Mouse (Mus musculus) telencephalon, adult 2 months (tissue): ENCODE results near the gene Duox2.
"Not testable (repeated sequence)": the region's sequence is repeated elsewhere in the genome, so short reads cannot be mapped to it uniquely, and the experiment has no call there.

Source experiments
- DNase-seq: peaks from one replicate; pipeline ENCODE4 v3.0.0-alpha.2; 2011; ENCODE audit warnings: low read depth, low spot score

Gene Duox2

GRCm38 (mm10) chr2:122298096-122298499, at the start of gene Duox2:
Gene Duox2 (minus strand): TSS chr2:122298449.
- DNase-seq, result no peak

GRCm38 (mm10) chr2:122347257-122347656, 49.0 kb upstream of the Duox2 start:
- DNase-seq, result no peak

GRCm38 (mm10) chr2:122346164-122346563, 47.9 kb upstream of the Duox2 start:
- not testable (repeated sequence) for DNase-seq

DNA sequence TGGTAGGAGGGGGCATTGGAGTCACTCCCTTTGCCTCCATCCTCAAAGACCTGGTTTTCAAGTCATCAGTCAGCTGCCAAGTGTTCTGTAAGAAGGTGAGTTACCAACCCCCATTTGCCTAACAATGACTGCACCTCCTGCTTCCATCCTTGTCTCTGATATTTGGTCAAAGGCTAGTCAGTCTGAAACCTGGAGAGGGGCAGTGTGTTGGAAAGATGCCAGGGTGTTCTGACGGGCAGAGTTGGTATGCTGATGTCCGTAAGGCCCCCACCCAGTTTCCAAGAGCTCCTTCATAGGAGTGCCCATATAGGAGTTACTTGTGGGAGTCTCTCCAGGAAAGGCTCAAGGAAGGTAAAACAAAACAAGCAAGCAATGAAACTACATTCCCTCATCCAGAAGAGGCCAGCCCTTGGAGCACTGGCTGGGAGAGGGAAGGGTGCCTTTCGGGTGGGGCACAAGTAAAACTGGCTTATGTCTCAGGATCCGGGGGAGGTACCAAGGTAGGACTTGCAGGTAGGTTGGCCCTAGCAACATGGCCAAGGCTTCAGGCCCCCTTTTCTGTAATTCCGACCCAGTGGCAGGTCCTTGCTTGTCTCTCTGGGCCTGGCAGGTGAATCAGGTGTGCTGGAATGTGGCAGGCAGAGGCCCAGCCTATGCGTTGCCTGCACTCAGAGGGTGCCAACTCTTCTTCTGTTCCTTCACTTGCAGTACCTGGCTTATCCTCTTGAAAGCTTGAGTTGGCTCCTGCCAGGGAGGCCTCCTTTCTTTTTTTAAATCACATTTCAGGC, 47.1 kb upstream of the Duox2 start:
- no peak for DNase-seq

GRCm38 (mm10) chr2:122337291-122337690, 39.0 kb upstream of the Duox2 start:
- DNase-seq, result no peak

GRCm38 (mm10) chr2:122334170-122334569, 35.9 kb upstream of the Duox2 start:
- no peak for DNase-seq

GRCm38 (mm10) chr2:122332222-122332621, 34.0 kb upstream of the Duox2 start:
- DNase-seq, result no peak

GRCm38 (mm10) chr2:122330317-122330716, 32.1 kb upstream of the Duox2 start:
- DNase-seq, result not testable (repeated sequence)

DNA sequence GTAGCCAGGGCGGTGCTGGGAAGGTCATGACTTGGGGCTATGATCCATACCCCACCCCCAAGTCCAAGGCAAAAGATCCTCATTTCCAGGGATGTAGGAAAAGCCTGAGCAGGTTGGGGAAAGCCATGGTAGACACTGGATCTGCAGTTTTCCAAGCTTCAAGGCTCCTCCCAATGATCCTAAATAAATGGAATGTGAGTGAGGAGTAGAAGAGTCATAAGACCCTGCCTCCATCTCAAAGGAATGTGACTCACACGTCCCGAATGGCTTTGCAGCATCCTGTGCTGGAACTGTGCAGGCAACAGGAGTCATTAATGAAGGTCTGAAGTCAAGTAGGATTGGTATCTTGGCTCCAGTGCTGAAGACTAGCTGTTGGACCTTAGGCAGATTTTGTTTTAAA, 29.7 kb upstream of the Duox2 start:
- no peak for DNase-seq

- no peak for DNase-seq
Measured at GRCm38 (mm10) chr2:122325361-122325760, 27.1 kb upstream of the Duox2 start.

DNA sequence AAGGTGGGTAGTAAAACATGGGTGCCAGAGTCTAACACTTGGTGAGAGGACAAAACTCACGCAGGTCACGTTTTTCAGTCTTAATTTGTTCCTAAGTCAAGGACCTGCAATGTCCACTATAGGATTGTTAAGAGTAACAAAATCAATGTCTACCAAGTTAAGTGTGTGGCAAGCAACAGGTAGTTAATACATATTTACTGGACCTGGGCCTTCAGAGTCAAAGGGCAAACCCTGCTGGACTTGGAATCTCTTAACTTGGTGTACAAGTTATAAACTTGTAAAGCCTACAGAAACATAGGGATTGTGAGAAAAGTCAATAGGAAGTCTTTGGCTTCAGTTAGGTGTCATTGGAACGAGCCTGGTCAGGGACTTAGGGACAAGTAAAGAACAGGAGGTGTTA, 26.3 kb upstream of the Duox2 start:
- no peak for DNase-seq

DNA sequence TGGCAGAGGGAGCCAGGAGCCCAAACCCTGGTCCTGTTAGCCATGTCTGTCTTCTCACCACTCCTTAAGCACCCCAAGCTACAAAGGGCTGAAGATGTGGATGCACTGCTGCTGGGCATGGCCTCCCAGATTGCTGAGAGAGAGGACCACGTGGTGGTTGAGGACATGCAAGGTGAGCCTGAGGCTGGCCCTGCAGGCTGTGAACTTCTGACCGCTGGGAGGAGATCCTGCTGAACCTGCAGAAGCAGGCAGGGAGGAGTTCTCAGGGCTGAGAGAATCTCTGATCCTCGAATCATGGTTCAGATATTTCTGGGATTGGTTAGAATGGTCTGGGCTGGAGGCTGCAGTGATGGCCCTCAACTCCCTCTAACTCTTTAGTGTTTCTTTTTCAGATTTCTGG, 25.7 kb upstream of the Duox2 start:
- DNase-seq, result no peak

DNA sequence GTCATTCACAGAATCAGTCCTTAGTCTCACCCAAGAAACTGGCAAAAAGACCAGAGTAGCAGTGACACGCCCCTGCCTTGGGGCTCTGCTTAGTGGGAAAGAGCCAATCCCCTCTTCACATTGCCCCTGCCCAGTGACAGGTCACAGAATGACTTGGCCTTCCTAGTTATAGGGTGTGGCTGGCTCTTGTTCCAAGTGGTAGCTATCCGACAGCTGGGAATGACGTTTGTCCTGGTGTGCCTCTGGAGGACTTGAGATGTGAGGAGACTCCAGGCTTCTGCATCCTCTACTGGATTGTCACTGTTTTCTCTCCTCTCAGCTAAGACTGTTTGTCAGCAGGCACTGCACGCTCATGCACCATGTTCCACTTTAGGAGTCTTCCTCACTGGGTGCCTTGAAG, 19.1 kb upstream of the Duox2 start:
- no peak for DNase-seq

DNA sequence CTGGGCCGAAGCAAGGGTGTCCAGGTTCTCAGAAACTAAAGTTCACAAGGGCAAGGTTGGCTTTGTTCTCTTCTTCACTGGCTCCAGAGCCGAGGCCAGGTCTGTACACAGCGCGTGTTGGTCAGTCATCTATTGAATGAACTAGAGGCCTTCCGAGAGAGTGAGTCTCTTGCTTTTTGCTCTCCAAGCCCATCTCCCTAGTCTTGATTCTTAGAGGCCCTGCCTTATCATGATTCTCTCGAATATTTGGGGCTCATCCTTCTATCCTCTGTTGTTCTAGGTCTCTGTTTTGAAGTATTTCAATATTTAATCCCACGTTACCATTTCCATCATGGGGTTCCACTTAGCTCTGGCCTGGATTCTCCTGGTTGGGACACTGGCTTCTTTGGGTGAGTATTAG, 17.1 kb upstream of the Duox2 start, which contains the start of gene Duox1:
Duox1 (plus strand) TSS at position 301 of the 400 bp plus-strand sequence.
- DNase-seq, result no peak

GRCm38 (mm10) chr2:122313536-122313935, 15.3 kb upstream of the Duox2 start, which contains the start of gene Duoxa1:
Gene Duoxa1 (minus strand): TSS chr2:122313730.
- no peak for DNase-seq

- no peak for DNase-seq
Measured at GRCm38 (mm10) chr2:122312722-122313417, 14.6 kb upstream of the Duox2 start.

DNA sequence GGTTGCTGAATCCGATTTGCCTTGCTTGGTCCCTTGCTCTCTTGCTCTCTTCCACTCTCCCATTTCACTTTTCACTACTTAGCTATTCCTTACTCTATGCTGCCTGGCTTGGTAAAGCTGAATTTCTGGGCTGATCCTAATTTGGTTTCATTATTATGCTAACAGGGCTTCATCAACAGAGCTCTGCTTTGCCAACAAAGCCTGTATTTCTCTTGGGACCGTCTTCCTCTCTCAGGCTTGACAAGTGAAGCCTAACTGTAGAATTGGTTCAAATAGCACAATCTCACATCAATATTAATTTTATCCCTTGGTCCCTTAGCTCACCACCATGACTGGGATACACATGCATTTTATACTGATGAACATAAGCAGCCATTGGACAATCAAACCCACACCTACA, 13.3 kb upstream of the Duox2 start:
- no peak for DNase-seq

GRCm38 (mm10) chr2:122309647-122310046, 11.4 kb upstream of the Duox2 start:
- DNase-seq, result no peak

DNA sequence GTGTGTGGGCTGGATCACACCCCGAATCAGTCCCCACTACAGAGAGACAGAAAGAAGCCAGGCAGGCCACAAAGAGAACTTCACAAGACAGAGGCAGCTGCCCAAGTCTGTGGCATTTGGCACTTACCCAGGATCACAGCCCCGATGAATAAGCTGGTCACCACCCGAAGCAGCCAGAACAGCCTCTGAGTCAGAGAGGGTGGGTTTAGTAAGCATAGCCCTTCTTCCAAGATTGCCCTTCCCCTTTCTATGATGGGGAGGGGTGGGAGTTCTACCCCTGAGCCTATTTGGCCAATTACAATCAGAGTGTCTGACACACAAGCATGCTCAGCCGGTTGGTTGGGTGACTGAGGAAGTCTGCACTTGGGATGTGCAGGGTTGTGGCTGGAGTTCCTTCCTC, 7.9 kb upstream of the Duox2 start:
- no peak for DNase-seq

GRCm38 (mm10) chr2:122305097-122305892, 7.0 kb upstream of the Duox2 start:
- no peak for DNase-seq

DNA sequence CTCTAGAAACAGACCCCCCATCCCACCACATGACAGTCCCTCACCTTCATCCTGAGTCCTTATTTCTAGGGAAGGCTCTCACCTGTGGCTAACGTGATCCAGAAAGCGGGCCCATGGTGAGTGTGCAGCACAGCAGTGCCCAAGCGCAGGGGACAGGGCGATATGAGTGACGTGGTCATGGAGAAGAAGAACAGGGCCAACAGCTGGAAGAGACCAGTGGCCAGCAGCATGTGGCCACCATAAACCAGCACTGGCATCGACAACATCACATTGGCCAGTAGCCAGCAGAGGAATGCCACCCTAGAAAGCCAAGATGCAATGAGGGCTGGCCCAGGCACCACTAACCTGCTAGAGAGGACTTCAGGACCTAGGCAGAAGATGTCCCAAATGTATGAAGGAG, 6.3 kb upstream of the Duox2 start:
- no peak for DNase-seq

GRCm38 (mm10) chr2:122302574-122303241, 4.5 kb upstream of the Duox2 start:
- DNase-seq, result peak; percentile 24
